Comparison of ENCODE assay signal across 15 mouse cellular contexts in genomic region chr7:112483382-112483781, GRCm38 (mm10). TPM values are rescaled to one million over a fixed set of nuclear protein-coding genes. Genes with fewer than 3 reads are reported as not detected.
A peak's percentile ranks its signal among the peaks of the same experiment; 100 is the strongest.
DNase-seq lines count a peak whose midpoint lies in the region; ATAC-seq and TF ChIP-seq lines count a peak whose summit lies in the region.
"Had no signal": no experiment of that assay in that cellular context is flagged by ENCODE, and none has a peak within 500 bp of the region (broad histone marks: within the 10 kb centered on the region; RNA-seq: fewer than 3 reads in every experiment).

No protein-coding gene starts in this region.

- TF ChIP-seq EP300 in stomach, postnatal 0 days (optimal IDR thresholded peaks at IDR 0.05) = no peak

- ATAC-seq in heart, embryonic 13.5 days (ENCODE audit: extremely low read depth, insufficient number of reproducible peaks, low FRiP score, low TSS enrichment) = no peak
- no peak for ATAC-seq in stomach, embryonic 16.5 days (ENCODE audit: insufficient read depth, low FRiP score)
- ATAC-seq in stomach, postnatal 0 days (ENCODE audit: low FRiP score, low TSS enrichment) = no peak
- no peak for ATAC-seq in liver, embryonic 11.5 days (replicated peaks; ENCODE audit: low FRiP score)

- WGBS in heart, embryonic 13.5 days = 39% methylated on average over 2 of the region's 2 CpGs
- 46% methylated on average over 2 of the region's 2 CpGs for WGBS in stomach, embryonic 16.5 days
- WGBS in stomach, postnatal 0 days = 44% methylated on average over 2 of the region's 2 CpGs
- WGBS in limb, embryonic 10.5 days = 16% methylated on average over 2 of the region's 2 CpGs
- WGBS in liver, embryonic 11.5 days = 24% methylated on average over 2 of the region's 2 CpGs

- intact Hi-C loops in gastrocnemius, adult 2 months (cut with DNase I) = no loop called here

- H3K4me3 ChIP-seq in heart, embryonic 13.5 days = no peak overlapping the region
- H3K4me3 ChIP-seq in stomach, embryonic 16.5 days (replicated peaks; ENCODE audit: low read length) = no peak overlapping the region
- H3K4me3 ChIP-seq in stomach, postnatal 0 days (ENCODE audit: low read depth, low read length) = no peak overlapping the region
- no peak overlapping the region for H3K4me3 ChIP-seq in limb, embryonic 10.5 days
- no peak overlapping the region for H3K4me3 ChIP-seq in gastrocnemius, adult 2 months
- H3K4me3 ChIP-seq in liver, embryonic 11.5 days (ENCODE audit: low read depth, low read length) = no peak overlapping the region
- H3K4me3 ChIP-seq: liver, embryonic 15.5 days had no signal

- H3K4me1 ChIP-seq in heart, embryonic 13.5 days = peaks cover 45% of the 10 kb centered on the region
- peaks cover 36% of the 10 kb centered on the region for H3K4me1 ChIP-seq in stomach, embryonic 16.5 days (ENCODE audit: control insufficient read depth, insufficient read depth, low read length)
- peaks cover 4% of the 10 kb centered on the region; the same call in 1 of the 2 replicates for H3K4me1 ChIP-seq in stomach, postnatal 0 days (replicated peaks; ENCODE audit: control insufficient read depth, insufficient read depth)
- H3K4me1 ChIP-seq in limb, embryonic 10.5 days = peaks cover 39% of the 10 kb centered on the region
- no peaks in the 10 kb centered on the region for H3K4me1 ChIP-seq in liver, embryonic 11.5 days (replicated peaks; ENCODE audit: control insufficient read depth, insufficient read depth, low read length)
- H3K4me1 ChIP-seq: liver, embryonic 15.5 days had no signal

- no peak for DNase-seq in heart, adult 9 months (ENCODE audit: low spot score in 2 of 2)
- no peak for DNase-seq in stomach, postnatal 0 days (ENCODE audit: low spot score)
- no peak for DNase-seq in limb, embryonic 10.5 days (ENCODE audit: low spot score)
- DNase-seq in gastrocnemius, adult 2 months = no peak
- no peak for DNase-seq in liver, embryonic 11.5 days (ENCODE audit: low spot score)
- DNase-seq: gastrocnemius, postnatal 10 days; kidney, postnatal 10 days; layer of hippocampus, adult 9-11 months; lung, postnatal 36 days; right cerebral cortex, postnatal 14 days; thymus, adult 2 months had no signal

- H3K9me3 ChIP-seq in heart, embryonic 13.5 days = no peaks in the 10 kb centered on the region
- H3K9me3 ChIP-seq in stomach, embryonic 16.5 days (replicated peaks; ENCODE audit: control insufficient read depth, low read length) = no peaks in the 10 kb centered on the region
- H3K9me3 ChIP-seq in stomach, postnatal 0 days (ENCODE audit: control insufficient read depth, low read length) = no peaks in the 10 kb centered on the region
- no peaks in the 10 kb centered on the region for H3K9me3 ChIP-seq in limb, embryonic 10.5 days (replicated peaks)
- H3K9me3 ChIP-seq in liver, embryonic 11.5 days (ENCODE audit: control insufficient read depth, low read length) = no peaks in the 10 kb centered on the region
- H3K9me3 ChIP-seq: liver, embryonic 15.5 days had no signal

- peaks cover 12% of the 10 kb centered on the region; the same call in 1 of the 2 replicates for H3K36me3 ChIP-seq in heart, embryonic 13.5 days
- no peaks in the 10 kb centered on the region for H3K36me3 ChIP-seq in stomach, embryonic 16.5 days (ENCODE audit: control insufficient read depth, insufficient read depth, low read length)
- no peaks in the 10 kb centered on the region for H3K36me3 ChIP-seq in stomach, postnatal 0 days (ENCODE audit: control insufficient read depth, insufficient read depth, low read length)
- H3K36me3 ChIP-seq in limb, embryonic 10.5 days = no peaks in the 10 kb centered on the region
- no peaks in the 10 kb centered on the region for H3K36me3 ChIP-seq in liver, embryonic 11.5 days (ENCODE audit: control insufficient read depth, insufficient read depth, low read length)
- H3K36me3 ChIP-seq: liver, embryonic 15.5 days had no signal

- H3K4me2 ChIP-seq in heart, embryonic 13.5 days = no peak overlapping the region
- H3K4me2 ChIP-seq in stomach, embryonic 16.5 days (ENCODE audit: low read depth, low read length) = no peak overlapping the region
- no peak overlapping the region for H3K4me2 ChIP-seq in stomach, postnatal 0 days (replicated peaks; ENCODE audit: low read depth)
- H3K4me2 ChIP-seq in liver, embryonic 11.5 days = no peak overlapping the region
- H3K4me2 ChIP-seq: liver, embryonic 15.5 days had no signal

- peak overlapping the region; percentile 19; the same call in 1 of the 2 replicates for H3K9ac ChIP-seq in heart, embryonic 13.5 days
- peak overlapping the region; percentile 23 for H3K9ac ChIP-seq in stomach, embryonic 16.5 days (ENCODE audit: low read length)
- H3K9ac ChIP-seq in stomach, postnatal 0 days (ENCODE audit: low read length) = no peak overlapping the region
- H3K9ac ChIP-seq in liver, embryonic 11.5 days (ENCODE audit: low read depth, low read length) = no peak overlapping the region
- H3K9ac ChIP-seq: liver, embryonic 15.5 days had no signal

- no peak for TF ChIP-seq CTCF in stomach, postnatal 0 days (IDR thresholded peaks at IDR 0.05; ENCODE audit: low read depth)
- TF ChIP-seq CTCF in gastrocnemius, adult 2 months (IDR thresholded peaks at IDR 0.05) = no peak

- no peaks in the 10 kb centered on the region for H3K27me3 ChIP-seq in heart, embryonic 13.5 days (replicated peaks)
- no peaks in the 10 kb centered on the region for H3K27me3 ChIP-seq in stomach, embryonic 16.5 days (ENCODE audit: control insufficient read depth, insufficient read depth, low read length)
- no peaks in the 10 kb centered on the region for H3K27me3 ChIP-seq in stomach, postnatal 0 days (ENCODE audit: control insufficient read depth, insufficient read depth, low read length)
- no peaks in the 10 kb centered on the region for H3K27me3 ChIP-seq in limb, embryonic 10.5 days (ENCODE audit: low read depth, poor library complexity, severe bottlenecking)
- H3K27me3 ChIP-seq in liver, embryonic 11.5 days (replicated peaks; ENCODE audit: control insufficient read depth, insufficient read depth, low read length) = no peaks in the 10 kb centered on the region
- H3K27me3 ChIP-seq: liver, embryonic 15.5 days had no signal

- peak overlapping the region; percentile 45; the same call in 1 of the 2 replicates for H3K27ac ChIP-seq in heart, embryonic 13.5 days (replicated peaks)
- H3K27ac ChIP-seq in stomach, embryonic 16.5 days (ENCODE audit: low read length) = peak overlapping the region; percentile 21; the same call in 1 of the 2 replicates
- no peak overlapping the region for H3K27ac ChIP-seq in stomach, postnatal 0 days (replicated peaks)
- peak overlapping the region; percentile 76 for H3K27ac ChIP-seq in limb, embryonic 10.5 days
- H3K27ac ChIP-seq in gastrocnemius, adult 2 months = no peak overlapping the region
- H3K27ac ChIP-seq in liver, embryonic 11.5 days (ENCODE audit: low read depth, low read length) = no peak overlapping the region
- H3K27ac ChIP-seq: liver, embryonic 15.5 days had no signal

RNA-seq across cellular contexts. Expression of gene Parva, which starts 56.1 kb away (rescaled TPM):
- polyA plus RNA-seq in heart, embryonic 13.5 days (2015; fragmentation: Nextera tagmentation; extraction: Ambion mirVana) = 81.5 and 83.7 TPM in 2 replicates
- polyA plus RNA-seq in stomach, embryonic 16.5 days (2015; fragmentation: Nextera tagmentation; extraction: Ambion mirVana) = 132 and 141 TPM in 2 replicates
- 69.5 and 72.3 TPM in 2 replicates for polyA plus RNA-seq in stomach, postnatal 0 days (2015; fragmentation: Nextera tagmentation; extraction: Ambion mirVana)
- polyA plus RNA-seq in limb, embryonic 10.5 days (2016; fragmentation: Nextera tagmentation; extraction: Ambion mirVana) = 49.6 and 64.3 TPM in 2 replicates
- 10 to 100 TPM; 10.9 to 17.0 TPM for total RNA-seq in gastrocnemius, adult 2 months (2021)
- polyA plus RNA-seq in liver, embryonic 11.5 days (2014; fragmentation: Nextera tagmentation; extraction: Ambion mirVana) = 24.3 and 28.8 TPM in 2 replicates
- total RNA-seq: neutrophil, adult 5-6 weeks had no signal

Comparison
In these comparisons a context has a peak if more than half of its experiments do, and no peak if none do; other contexts are left out.
1. H3K27ac ChIP-seq: peak in heart, embryonic 13.5 days (single experiment), stomach, embryonic 16.5 days (single experiment) and limb, embryonic 10.5 days (single experiment); none in stomach, postnatal 0 days (single experiment), gastrocnemius, adult 2 months (single experiment) and liver, embryonic 11.5 days (single experiment).
2. H3K9ac ChIP-seq: peak in heart, embryonic 13.5 days (single experiment) and stomach, embryonic 16.5 days (single experiment); none in stomach, postnatal 0 days (single experiment) and liver, embryonic 11.5 days (single experiment).